Mouse (Mus musculus) ES-Bruce4 (cell line): ENCODE data around the gene Toe1.

Experiments
- CTCF ChIP-seq: IDR thresholded peaks from one replicate; pipeline ENCODE4 v1.8.1; 2011; ENCODE audit warnings: low read depth, low read length
- EP300 ChIP-seq: IDR thresholded peaks from 2 replicates; pipeline ENCODE4 v1.6.1; 2011; ENCODE audit warnings: low read depth, low read length; ENCODE audit not compliant: insufficient read depth

GRCm38 (mm10) chr4:116838999-116839398, 31.6 kb upstream of the Toe1 start:
- 0 out of 2 replicates have a peak, but pooled peaks have one; percentile 8 for TF ChIP-seq EP300
- TF ChIP-seq CTCF: no peak
